In the genomic region with DNA sequence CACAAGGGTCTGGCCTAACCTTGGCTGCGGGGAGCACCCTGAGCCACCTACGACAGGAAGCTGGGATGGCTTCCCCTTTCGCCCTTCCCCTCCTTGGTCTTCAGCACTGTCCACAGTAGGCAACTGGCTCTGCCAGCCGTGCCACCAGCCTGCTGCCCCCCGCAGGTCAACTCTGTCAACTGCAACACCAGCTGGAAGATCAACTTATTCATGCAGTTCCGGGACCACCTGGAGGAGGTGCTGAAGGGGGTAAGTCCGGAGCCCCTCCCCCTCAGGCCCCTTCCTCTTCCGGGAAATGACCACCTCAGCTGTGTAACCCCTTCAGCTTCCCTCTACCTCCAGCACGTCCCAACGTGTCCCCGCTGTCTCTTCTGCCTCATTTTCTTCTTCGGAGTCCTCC, we compare ENCODE assay signal across 8 mouse cellular contexts. TPM values are rescaled to one million over a fixed set of nuclear protein-coding genes. Genes with fewer than 3 reads are reported as not detected.
DNase-seq lines count a peak whose midpoint lies in the region; ATAC-seq and TF ChIP-seq lines count a peak whose summit lies in the region.

No protein-coding gene starts in this region.

- no peaks in the 10 kb centered on the region for H3K36me3 ChIP-seq in forebrain, embryonic 11.5 days (ENCODE audit: control insufficient read depth, insufficient read depth, low read length)
- H3K36me3 ChIP-seq in forebrain, embryonic 13.5 days (ENCODE audit: poor library complexity, severe bottlenecking) = no peaks in the 10 kb centered on the region
- no peaks in the 10 kb centered on the region for H3K36me3 ChIP-seq in neural tube, embryonic 15.5 days

- no peak for ATAC-seq in forebrain, embryonic 11.5 days (replicated peaks; ENCODE audit: low FRiP score)
- no peak for ATAC-seq in forebrain, embryonic 13.5 days
- ATAC-seq in neural tube, embryonic 15.5 days (ENCODE audit: low FRiP score) = no peak

- TF ChIP-seq CTCF in embryonic fibroblast, embryonic 13.5 days (IDR thresholded peaks at IDR 0.05; ENCODE audit: borderline replicate concordance, insufficient read depth, low read length) = peak; percentile 63

- no peak overlapping the region for H3K9ac ChIP-seq in forebrain, embryonic 11.5 days (ENCODE audit: low read length)
- H3K9ac ChIP-seq in forebrain, embryonic 13.5 days = no peak overlapping the region
- H3K9ac ChIP-seq in neural tube, embryonic 15.5 days (replicated peaks) = no peak overlapping the region

- H3K27me3 ChIP-seq in forebrain, embryonic 11.5 days (ENCODE audit: control insufficient read depth, insufficient read depth, low read length) = no peaks in the 10 kb centered on the region
- H3K27me3 ChIP-seq in forebrain, embryonic 13.5 days = no peaks in the 10 kb centered on the region
- no peaks in the 10 kb centered on the region for H3K27me3 ChIP-seq in neural tube, embryonic 15.5 days (replicated peaks)

- no peak for TF ChIP-seq POLR2A in embryonic fibroblast, embryonic 13.5 days (IDR thresholded peaks at IDR 0.05; ENCODE audit: low read depth, low read length)

- H3K4me3 ChIP-seq in forebrain, embryonic 11.5 days (ENCODE audit: low read depth, low read length) = no peak overlapping the region
- H3K4me3 ChIP-seq in forebrain, embryonic 13.5 days = no peak overlapping the region
- no peak overlapping the region for H3K4me3 ChIP-seq in neural tube, embryonic 15.5 days (replicated peaks)
- no peak overlapping the region for H3K4me3 ChIP-seq in embryonic fibroblast, embryonic 13.5 days (ENCODE audit: insufficient read depth, low read length)

- no peaks in the 10 kb centered on the region for H3K9me3 ChIP-seq in forebrain, embryonic 11.5 days (ENCODE audit: control insufficient read depth, low read length)
- no peaks in the 10 kb centered on the region for H3K9me3 ChIP-seq in forebrain, embryonic 13.5 days (replicated peaks)
- no peaks in the 10 kb centered on the region for H3K9me3 ChIP-seq in neural tube, embryonic 15.5 days (replicated peaks)

- WGBS in forebrain, embryonic 11.5 days = 34% methylated on average over 12 of the region's 12 CpGs
- WGBS in forebrain, embryonic 13.5 days = 34% methylated on average over 12 of the region's 12 CpGs
- WGBS in neural tube, embryonic 15.5 days = 33% methylated on average over 12 of the region's 12 CpGs

- H3K4me1 ChIP-seq in forebrain, embryonic 11.5 days (replicated peaks; ENCODE audit: control insufficient read depth, insufficient read depth, low read length) = no peaks in the 10 kb centered on the region
- H3K4me1 ChIP-seq in forebrain, embryonic 13.5 days = 0 out of 2 replicates have a peak, but pooled peaks cover 4% of the 10 kb centered on the region
- H3K4me1 ChIP-seq in neural tube, embryonic 15.5 days = no peaks in the 10 kb centered on the region
- peaks cover 12% of the 10 kb centered on the region for H3K4me1 ChIP-seq in embryonic fibroblast, embryonic 13.5 days (ENCODE audit: control insufficient read depth, insufficient read depth, low read length)

- H3K4me2 ChIP-seq in forebrain, embryonic 11.5 days (ENCODE audit: low read depth, low read length, severe bottlenecking) = no peak overlapping the region
- H3K4me2 ChIP-seq in forebrain, embryonic 13.5 days = no peak overlapping the region
- no peak overlapping the region for H3K4me2 ChIP-seq in neural tube, embryonic 15.5 days

- H3K27ac ChIP-seq in forebrain, embryonic 11.5 days (ENCODE audit: low read depth, low read length) = no peak overlapping the region
- no peak overlapping the region for H3K27ac ChIP-seq in forebrain, embryonic 13.5 days
- no peak overlapping the region for H3K27ac ChIP-seq in neural tube, embryonic 15.5 days (replicated peaks)
- no peak overlapping the region for H3K27ac ChIP-seq in embryonic fibroblast, embryonic 13.5 days (ENCODE audit: insufficient read depth, low read length)

- peak; percentile 77 for DNase-seq in forebrain, embryonic 11.5 days (ENCODE audit: low spot score)
- peak; percentile 38 for DNase-seq in neural tube, embryonic 10.5 days (ENCODE audit: extremely low spot score, low spot score)
- DNase-seq in retina, postnatal 1 day = peak; percentile 70
- DNase-seq in layer of hippocampus, postnatal 25 days (ENCODE audit: extremely low spot score in 1 of 2, low spot score in 1 of 2) = no peak
- no peak for DNase-seq in frontal cortex, postnatal 10 days (ENCODE audit: low spot score in 2 of 2)

RNA-seq across cellular contexts. Expression of a gene that starts 30.3 kb away (rescaled TPM):
- polyA plus RNA-seq in forebrain, embryonic 11.5 days (2014; fragmentation: Nextera tagmentation; extraction: Ambion mirVana) = 1.7 and 2.2 TPM in 2 replicates
- 0.41 and 0.52 TPM in 2 replicates for polyA plus RNA-seq in forebrain, embryonic 13.5 days (2015; fragmentation: Nextera tagmentation; extraction: Ambion mirVana)
- polyA plus RNA-seq in neural tube, embryonic 15.5 days (2015; fragmentation: Nextera tagmentation; extraction: Ambion mirVana) = 0.82 and 2.9 TPM in 2 replicates
- 15.7 and 31.1 TPM in 2 replicates for polyA plus RNA-seq in embryonic fibroblast, embryonic 13.5 days (2011; ENCODE audit: insufficient read length, low read depth, missing spikeins)
- total RNA-seq in layer of hippocampus, postnatal 25 days (2021) = 1 to 10 TPM; 1.5 to 2.1 TPM

RNA-seq across cellular contexts. Expression of a gene that starts 46.3 kb away (rescaled TPM):
- polyA plus RNA-seq in forebrain, embryonic 11.5 days (2014; fragmentation: Nextera tagmentation; extraction: Ambion mirVana) = 330 and 336 TPM in 2 replicates
- 310 and 318 TPM in 2 replicates for polyA plus RNA-seq in forebrain, embryonic 13.5 days (2015; fragmentation: Nextera tagmentation; extraction: Ambion mirVana)
- polyA plus RNA-seq in neural tube, embryonic 15.5 days (2015; fragmentation: Nextera tagmentation; extraction: Ambion mirVana) = 349 and 390 TPM in 2 replicates
- 148 and 168 TPM in 2 replicates for polyA plus RNA-seq in embryonic fibroblast, embryonic 13.5 days (2011; ENCODE audit: insufficient read length, low read depth, missing spikeins)
- 100 to 1,000 TPM; 199 to 213 TPM for total RNA-seq in layer of hippocampus, postnatal 25 days (2021)

RNA-seq across cellular contexts. Expression of a gene that starts 58.6 kb away (rescaled TPM):
- polyA plus RNA-seq in forebrain, embryonic 11.5 days (2014; fragmentation: Nextera tagmentation; extraction: Ambion mirVana) = 6.6 and 7.6 TPM in 2 replicates
- polyA plus RNA-seq in forebrain, embryonic 13.5 days (2015; fragmentation: Nextera tagmentation; extraction: Ambion mirVana) = 1.9 and 2.6 TPM in 2 replicates
- polyA plus RNA-seq in neural tube, embryonic 15.5 days (2015; fragmentation: Nextera tagmentation; extraction: Ambion mirVana) = 4.5 TPM in 2 replicates
- 106 and 114 TPM in 2 replicates for polyA plus RNA-seq in embryonic fibroblast, embryonic 13.5 days (2011; ENCODE audit: insufficient read length, low read depth, missing spikeins)
- 10 to 100 TPM; 15.4 to 16.3 TPM for total RNA-seq in layer of hippocampus, postnatal 25 days (2021)

Comparison
In these comparisons a context has a peak if more than half of its experiments do, and no peak if none do; other contexts are left out.
1. DNase-seq: peak in forebrain, embryonic 11.5 days (single experiment), neural tube, embryonic 10.5 days (single experiment) and retina, postnatal 1 day (single experiment); none in layer of hippocampus, postnatal 25 days (0 of 2) and frontal cortex, postnatal 10 days (0 of 2).
2. RNA of a gene that starts 58.6 kb away (polyA plus RNA-seq): 106 to 114 TPM in embryonic fibroblast, embryonic 13.5 days; 6.6 to 7.6 TPM in forebrain, embryonic 11.5 days, 4.5 TPM in neural tube, embryonic 15.5 days and 1.9 to 2.6 TPM in forebrain, embryonic 13.5 days; every median in the first group is over 10 times any median in the second.